In genomic region chr6:120971797-120972590, GRCm38 (mm10) we compare ENCODE assay signal across 8 mouse cellular contexts. TPM values are rescaled to one million over a fixed set of nuclear protein-coding genes. Genes with fewer than 3 reads are reported as not detected.
DNase-seq lines count a peak whose midpoint lies in the region; ATAC-seq and TF ChIP-seq lines count a peak whose summit lies in the region.

No protein-coding gene starts in this region.

- 48% methylated on average over 14 of the region's 14 CpGs for WGBS in heart, embryonic 12.5 days
- WGBS in kidney, embryonic 15.5 days = 65% methylated on average over 14 of the region's 14 CpGs
- WGBS in limb, embryonic 14.5 days = 53% methylated on average over 14 of the region's 14 CpGs

- no peak for TF ChIP-seq POLR2A in bone marrow macrophage, adult 2 months (IDR thresholded peaks at IDR 0.05; ENCODE audit: borderline replicate concordance, low read depth, low read length)
- no peak for TF ChIP-seq POLR2A in limb, embryonic 14.5 days (IDR thresholded peaks at IDR 0.05; ENCODE audit: borderline replicate concordance, extremely low read depth, insufficient read depth, insufficient read length)

- no peak overlapping the region for H3K27ac ChIP-seq in bone marrow macrophage, adult 2 months (ENCODE audit: insufficient read depth, low read depth, low read length)
- H3K27ac ChIP-seq in heart, embryonic 12.5 days (ENCODE audit: poor library complexity, severe bottlenecking) = no peak overlapping the region
- no peak overlapping the region for H3K27ac ChIP-seq in kidney, embryonic 15.5 days
- H3K27ac ChIP-seq in limb, embryonic 14.5 days (replicated peaks; ENCODE audit: low read depth, low read length) = no peak overlapping the region

- H3K9me3 ChIP-seq in heart, embryonic 12.5 days (replicated peaks) = no peaks in the 10 kb centered on the region
- no peaks in the 10 kb centered on the region for H3K9me3 ChIP-seq in kidney, embryonic 15.5 days (replicated peaks)
- H3K9me3 ChIP-seq in limb, embryonic 14.5 days (ENCODE audit: control insufficient read depth, low read length) = no peaks in the 10 kb centered on the region

- H3K4me3 ChIP-seq in bone marrow macrophage, adult 2 months (ENCODE audit: insufficient read depth, low read length) = no peak overlapping the region
- no peak overlapping the region for H3K4me3 ChIP-seq in heart, embryonic 12.5 days
- no peak overlapping the region for H3K4me3 ChIP-seq in kidney, embryonic 15.5 days (replicated peaks)
- H3K4me3 ChIP-seq in limb, embryonic 14.5 days (replicated peaks; ENCODE audit: low read length) = no peak overlapping the region

- H3K9ac ChIP-seq in heart, embryonic 12.5 days = no peak overlapping the region
- no peak overlapping the region for H3K9ac ChIP-seq in kidney, embryonic 15.5 days
- no peak overlapping the region for H3K9ac ChIP-seq in limb, embryonic 14.5 days (ENCODE audit: low read depth, low read length, severe bottlenecking)

- peaks cover 7% of the 10 kb centered on the region for H3K4me1 ChIP-seq in bone marrow macrophage, adult 2 months (ENCODE audit: control insufficient read depth, insufficient read depth, low read length)
- H3K4me1 ChIP-seq in heart, embryonic 12.5 days (replicated peaks) = peaks cover 4% of the 10 kb centered on the region
- peaks cover 4% of the 10 kb centered on the region; the same call in 1 of the 2 replicates for H3K4me1 ChIP-seq in kidney, embryonic 15.5 days
- no peaks in the 10 kb centered on the region for H3K4me1 ChIP-seq in limb, embryonic 14.5 days (ENCODE audit: control insufficient read depth, insufficient read depth, low read length)

- peaks cover 52% of the 10 kb centered on the region for H3K36me3 ChIP-seq in heart, embryonic 12.5 days
- peaks cover 17% of the 10 kb centered on the region; the same call in 1 of the 2 replicates for H3K36me3 ChIP-seq in kidney, embryonic 15.5 days
- H3K36me3 ChIP-seq in limb, embryonic 14.5 days (ENCODE audit: control insufficient read depth, insufficient read depth, low read length) = peaks cover 18% of the 10 kb centered on the region

- ATAC-seq in erythroblast, adult 5-6 weeks (replicated peaks; ENCODE audit: low FRiP score, poor library complexity, severe bottlenecking) = peak; percentile 90
- ATAC-seq in heart, embryonic 12.5 days (ENCODE audit: insufficient number of reproducible peaks, low FRiP score) = peak; percentile 56
- ATAC-seq in kidney, embryonic 15.5 days (replicated peaks; ENCODE audit: low FRiP score) = peak; percentile 66
- ATAC-seq in limb, embryonic 14.5 days (ENCODE audit: low FRiP score, low read depth) = peak; percentile 75
- peak; percentile 82 for ATAC-seq in monocyte, adult 5-6 weeks (replicated peaks; ENCODE audit: insufficient number of reproducible peaks, low FRiP score, low TSS enrichment, poor library complexity, severe bottlenecking)

- no peak overlapping the region for H3K4me2 ChIP-seq in heart, embryonic 12.5 days
- no peak overlapping the region for H3K4me2 ChIP-seq in kidney, embryonic 15.5 days
- no peak overlapping the region for H3K4me2 ChIP-seq in limb, embryonic 14.5 days (replicated peaks; ENCODE audit: low read depth, low read length, severe bottlenecking)

- DNase-seq in B cell, adult 2 months = peak; percentile 89 to 90
- DNase-seq in limb, embryonic 14.5 days (ENCODE audit: low spot score) = peak; percentile 48
- peak; percentile 69 to 72 for DNase-seq in spleen, postnatal 36 days (ENCODE audit: low spot score in 2 of 2)

- peak; percentile 99 for TF ChIP-seq CTCF in bone marrow macrophage, adult 2 months (IDR thresholded peaks at IDR 0.05; ENCODE audit: low read depth, low read length)

- no peaks in the 10 kb centered on the region for H3K27me3 ChIP-seq in heart, embryonic 12.5 days (replicated peaks)
- H3K27me3 ChIP-seq in kidney, embryonic 15.5 days = no peaks in the 10 kb centered on the region
- no peaks in the 10 kb centered on the region for H3K27me3 ChIP-seq in limb, embryonic 14.5 days (ENCODE audit: control insufficient read depth, insufficient read depth, low read length)

RNA-seq across cellular contexts. Expression of gene Bid, which starts 55.3 kb away (rescaled TPM):
- 28.1 and 28.9 TPM in 2 replicates for polyA plus RNA-seq in bone marrow macrophage, adult 2 months (2012; ENCODE audit: insufficient read depth, insufficient read length, missing spikeins)
- total RNA-seq in erythroblast, adult 5-6 weeks (2015; ENCODE audit: low replicate concordance) = 19.6 and 21.3 TPM in 2 replicates
- 5.6 and 9.9 TPM in 2 replicates for total RNA-seq in erythroblast, adult 5-6 weeks (2017; ENCODE audit: low replicate concordance)
- 9.3 and 10.3 TPM in 2 replicates for polyA plus RNA-seq in heart, embryonic 12.5 days (2016; fragmentation: Nextera tagmentation; extraction: Ambion mirVana)
- 22.2 and 23.8 TPM in 2 replicates for polyA plus RNA-seq in kidney, embryonic 15.5 days (2015; fragmentation: Nextera tagmentation; extraction: Ambion mirVana)
- polyA plus RNA-seq in limb, embryonic 14.5 days (2012; rRNA removed) = 11.1 TPM in 2 replicates
- polyA plus RNA-seq in limb, embryonic 14.5 days (2014; fragmentation: Nextera tagmentation; extraction: Ambion mirVana) = 17.0 and 18.2 TPM in 2 replicates
- total RNA-seq in monocyte, adult 5-6 weeks (2017) = 19.8 to 42.0 TPM (median 21.4 TPM) in 3 replicates
